Mouse (Mus musculus): ENCODE measurements around the gene Gm20388.

DNA sequence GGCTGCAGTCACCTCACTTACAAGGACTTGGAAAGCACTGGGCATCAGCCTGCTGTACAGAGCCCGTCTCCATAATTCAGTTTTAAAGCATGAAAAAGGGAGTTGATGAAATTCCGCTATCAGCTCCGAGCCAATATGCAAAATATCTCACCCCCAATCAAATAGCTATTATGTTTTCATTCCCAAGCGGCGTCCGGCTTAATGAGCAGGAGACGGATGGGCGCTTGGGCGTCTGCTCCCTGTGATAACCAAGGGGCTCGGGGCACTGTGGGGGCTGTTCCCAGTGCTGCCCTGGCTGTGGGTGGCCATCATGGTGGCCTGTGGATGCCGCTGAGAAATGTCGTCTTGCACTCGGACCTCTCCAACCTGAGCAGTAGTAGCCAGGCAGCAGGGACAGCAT lies 2390.4 kb downstream of the Gm20388 start:
- TF ChIP-seq CTCF (IDR thresholded peaks at IDR 0.05; ENCODE audit: control insufficient read depth, insufficient read depth, low read length) (no peak), POLR2A (IDR thresholded peaks at IDR 0.05; ENCODE audit: borderline replicate concordance, control insufficient read depth, low read depth, low read length) (no peak)

All from bone marrow, adult 2 months (tissue).